Mouse (Mus musculus) limb, embryonic 15.5 days (tissue): ENCODE data around the gene Stk35. TPM values are rescaled to one million over a fixed set of nuclear protein-coding genes. Genes with fewer than 3 reads are reported as not detected.

Experiments
- ATAC-seq: fragments of 200-750 bp; cut with Nextera tagmentation; 2 replicates; pipeline ENCODE4 v1.8.0; 2017; ENCODE audit warnings: low read depth, moderate TSS enrichment; ENCODE audit not compliant: insufficient number of reproducible peaks, low FRiP score, low TSS enrichment
- H3K27ac ChIP-seq: fragments of 300-500 bp; sonication (generic); 2 replicates; pipeline ENCODE4 v1.5.1; 2015; ENCODE audit warnings: moderate library complexity, mild to moderate bottlenecking, inconsistent platforms
- H3K27me3 ChIP-seq: fragments of 300-500 bp; sonication (generic); 2 replicates; pipeline ENCODE4 v1.6.1; 2015; ENCODE audit warnings: inconsistent platforms
- H3K36me3 ChIP-seq: fragments of 300-500 bp; sonication (generic); 2 replicates; pipeline ENCODE4 v1.6.1; 2015; ENCODE audit warnings: inconsistent platforms
- H3K4me1 ChIP-seq: fragments of 300-500 bp; sonication (generic); 2 replicates; pipeline ENCODE4 v1.6.1; 2015; ENCODE audit warnings: inconsistent platforms
- H3K4me2 ChIP-seq: fragments of 300-500 bp; sonication (generic); 2 replicates; pipeline ENCODE4 v1.6.1; 2015; ENCODE audit warnings: mild to moderate bottlenecking, inconsistent platforms
- H3K4me3 ChIP-seq: fragments of 300-500 bp; sonication (generic); 2 replicates; pipeline ENCODE4 v1.5.1; 2015; ENCODE audit warnings: mild to moderate bottlenecking, inconsistent platforms
- H3K9ac ChIP-seq: fragments of 300-500 bp; sonication (generic); 2 replicates; pipeline ENCODE4 v1.6.1; 2015; ENCODE audit warnings: inconsistent platforms
- H3K9me3 ChIP-seq: fragments of 300-500 bp; sonication (generic); 2 replicates; pipeline ENCODE4 v1.6.1; 2016; ENCODE audit warnings: inconsistent platforms
- WGBS: fragments of 180-500 bp; shearing (Covaris S2); methylation state at CpG from one replicate; pipeline ENCODE4 v1.1.7; 2015; 5-methylcytosine and 5-hydroxymethylcytosine counted together
- polyA plus RNA-seq: library from polyadenylated mRNA; unstranded; fragments of >200 nt; fragmentation: Nextera tagmentation; extraction: Ambion mirVana; gene quantifications from 2 replicates; pipeline ENCODE4 v1.2.1, GENCODE M21; 2015

Gene Stk35
- polyA plus RNA-seq, result 8.7 and 10.0 TPM in 2 replicates

- ATAC-seq, result peak; percentile 83
- no peaks in the 10 kb centered on the region for H3K27me3 ChIP-seq
- H3K4me3 ChIP-seq, result peak within 1 kb of the TSS; percentile 83
- under 1% methylated on average over 61 of the region's 63 CpGs for WGBS
- peaks cover 5% of the 10 kb centered on the region; the same call in 1 of the 2 replicates for H3K36me3 ChIP-seq
- H3K9me3 ChIP-seq, result no peaks in the 10 kb centered on the region
- peak within 1 kb of the TSS; percentile 88 for H3K9ac ChIP-seq
- peak within 1 kb of the TSS; percentile 98 for H3K27ac ChIP-seq
- H3K4me1 ChIP-seq, result peaks cover 21% of the 10 kb centered on the region
- peak within 1 kb of the TSS; percentile 67 for H3K4me2 ChIP-seq
Measured at GRCm38 (mm10) chr2:129800271-129800903, at the start of gene Stk35. Gene Stk35, plus strand, starts transcription at chr2:129800517.

- Histone ChIP-seq H3K4me3 (no peak overlapping the region), H3K4me2 (no peak overlapping the region), H3K4me1 (no peaks in the 10 kb centered on the region), H3K9me3 (no peaks in the 10 kb centered on the region), H3K27me3 (no peaks in the 10 kb centered on the region), H3K27ac (no peak overlapping the region), H3K9ac (no peak overlapping the region), H3K36me3 (no peaks in the 10 kb centered on the region)
- no peak for ATAC-seq
- WGBS, result 93% methylated on average over 1 of the region's 1 CpGs
Measured at GRCm38 (mm10) chr2:129782046-129782445, 18.3 kb upstream of the Stk35 start.

GRCm38 (mm10) chr2:129796501-129796900 is 3.8 kb upstream of the Stk35 start:
- no peak overlapping the region for H3K4me2 ChIP-seq
- ATAC-seq, result no peak
- H3K4me3 ChIP-seq, result no peak overlapping the region
- H3K4me1 ChIP-seq, result peaks cover 7% of the 10 kb centered on the region; the same call in 1 of the 2 replicates
- 0 out of 2 replicates have a peak, but pooled peaks cover 8% of the 10 kb centered on the region for H3K9me3 ChIP-seq
- no peak overlapping the region for H3K9ac ChIP-seq
- 86% methylated on average over 2 of the region's 2 CpGs for WGBS
- no peak overlapping the region for H3K27ac ChIP-seq
- H3K27me3 ChIP-seq, result no peaks in the 10 kb centered on the region
- H3K36me3 ChIP-seq, result no peaks in the 10 kb centered on the region

- no peaks in the 10 kb centered on the region for H3K36me3 ChIP-seq
- 89% methylated on average over 2 of the region's 3 CpGs for WGBS
- no peak overlapping the region for H3K4me3 ChIP-seq
- peaks cover 16% of the 10 kb centered on the region for H3K4me1 ChIP-seq
- no peaks in the 10 kb centered on the region for H3K27me3 ChIP-seq
- no peak overlapping the region for H3K4me2 ChIP-seq
- ATAC-seq, result no peak
- no peak overlapping the region for H3K27ac ChIP-seq
- 0 out of 2 replicates have a peak, but pooled peaks cover 8% of the 10 kb centered on the region for H3K9me3 ChIP-seq
- H3K9ac ChIP-seq, result no peak overlapping the region
Measured at GRCm38 (mm10) chr2:129797709-129798108, 2.6 kb upstream of the Stk35 start.

- Histone ChIP-seq H3K4me3 (no peak overlapping the region), H3K27me3 (no peaks in the 10 kb centered on the region), H3K9me3 (0 out of 2 replicates have a peak, but pooled peaks cover 8% of the 10 kb centered on the region), H3K4me2 (no peak overlapping the region), H3K36me3 (no peaks in the 10 kb centered on the region), H3K4me1 (peaks cover 21% of the 10 kb centered on the region), H3K27ac (no peak overlapping the region), H3K9ac (no peak overlapping the region)
- ATAC-seq, result no peak
Measured at GRCm38 (mm10) chr2:129798410-129798809, 1.9 kb upstream of the Stk35 start.

GRCm38 (mm10) chr2:129800904-129801230 is 550 bp downstream of the Stk35 start:
- H3K4me1 ChIP-seq, result peaks cover 25% of the 10 kb centered on the region
- ATAC-seq, result peak; percentile 49
- under 1% methylated on average over 32 of the region's 32 CpGs for WGBS

GRCm38 (mm10) chr2:129801231-129802029 is 1.1 kb downstream of the Stk35 start:
- Histone ChIP-seq H3K9ac (peak overlapping the region; percentile 88), H3K4me1 (peaks cover 25% of the 10 kb centered on the region), H3K27me3 (no peaks in the 10 kb centered on the region), H3K9me3 (no peaks in the 10 kb centered on the region), H3K36me3 (peaks cover 6% of the 10 kb centered on the region; the same call in 1 of the 2 replicates), H3K4me3 (peak overlapping the region; percentile 83), H3K27ac (peak overlapping the region; percentile 98), H3K4me2 (peak overlapping the region; percentile 67)
- WGBS, result under 1% methylated on average over 73 of the region's 73 CpGs
- peak; percentile 83 for ATAC-seq

More at GRCm38 (mm10) chr2:129800904-129801230, 550 bp downstream of the Stk35 start:
- peak overlapping the region; percentile 88 for H3K9ac ChIP-seq
- H3K4me2 ChIP-seq, result peak overlapping the region; percentile 67
- H3K4me3 ChIP-seq, result peak overlapping the region; percentile 83
- peak overlapping the region; percentile 98 for H3K27ac ChIP-seq
- peaks cover 6% of the 10 kb centered on the region; the same call in 1 of the 2 replicates for H3K36me3 ChIP-seq
- H3K27me3 ChIP-seq, result no peaks in the 10 kb centered on the region
- no peaks in the 10 kb centered on the region for H3K9me3 ChIP-seq

GRCm38 (mm10) chr2:129805486-129805885 is 5.2 kb downstream of the Stk35 start:
- no peak overlapping the region for H3K4me3 ChIP-seq

GRCm38 (mm10) chr2:129806486-129806885 is 6.2 kb downstream of the Stk35 start:
- Histone ChIP-seq H3K4me3 (no peak overlapping the region), H3K4me1 (peaks cover 20% of the 10 kb centered on the region), H3K4me2 (no peak overlapping the region), H3K27ac (no peak overlapping the region), H3K9me3 (no peaks in the 10 kb centered on the region), H3K27me3 (no peaks in the 10 kb centered on the region), H3K36me3 (peaks cover 26% of the 10 kb centered on the region), H3K9ac (no peak overlapping the region)
- WGBS, result 76% methylated on average over 2 of the region's 2 CpGs
- ATAC-seq, result no peak

More at GRCm38 (mm10) chr2:129805486-129805885, 5.2 kb downstream of the Stk35 start:
- Histone ChIP-seq H3K9me3 (no peaks in the 10 kb centered on the region), H3K4me2 (no peak overlapping the region), H3K27me3 (no peaks in the 10 kb centered on the region), H3K9ac (no peak overlapping the region), H3K36me3 (peaks cover 16% of the 10 kb centered on the region), H3K4me1 (peaks cover 20% of the 10 kb centered on the region), H3K27ac (no peak overlapping the region)
- 89% methylated on average over 4 of the region's 4 CpGs for WGBS
- no peak for ATAC-seq

GRCm38 (mm10) chr2:129810563-129810962 is 10.2 kb downstream of the Stk35 start:
- ATAC-seq, result no peak
- no peaks in the 10 kb centered on the region for H3K27me3 ChIP-seq
- H3K4me3 ChIP-seq, result no peak overlapping the region
- no peak overlapping the region for H3K9ac ChIP-seq
- no peak overlapping the region for H3K27ac ChIP-seq
- H3K4me1 ChIP-seq, result peaks cover 5% of the 10 kb centered on the region; the same call in 1 of the 2 replicates
- WGBS, result 93% methylated on average over 7 of the region's 7 CpGs
- no peaks in the 10 kb centered on the region for H3K9me3 ChIP-seq
- no peak overlapping the region for H3K4me2 ChIP-seq
- H3K36me3 ChIP-seq, result peaks cover 39% of the 10 kb centered on the region

GRCm38 (mm10) chr2:129814033-129814432 is 13.7 kb downstream of the Stk35 start:
- H3K4me3 ChIP-seq, result no peak overlapping the region
- H3K27ac ChIP-seq, result no peak overlapping the region
- peaks cover 21% of the 10 kb centered on the region; the same call in 1 of the 2 replicates for H3K4me1 ChIP-seq
- no peak overlapping the region for H3K9ac ChIP-seq
- no peaks in the 10 kb centered on the region for H3K27me3 ChIP-seq
- H3K4me2 ChIP-seq, result no peak overlapping the region
- no peaks in the 10 kb centered on the region for H3K9me3 ChIP-seq
- peaks cover 45% of the 10 kb centered on the region for H3K36me3 ChIP-seq
- ATAC-seq, result no peak
- 90% methylated on average over 3 of the region's 3 CpGs for WGBS

GRCm38 (mm10) chr2:129815076-129815475 is 14.8 kb downstream of the Stk35 start:
- Histone ChIP-seq H3K9ac (no peak overlapping the region), H3K4me1 (peaks cover 21% of the 10 kb centered on the region; the same call in 1 of the 2 replicates), H3K36me3 (peaks cover 40% of the 10 kb centered on the region), H3K27ac (no peak overlapping the region), H3K4me2 (no peak overlapping the region), H3K4me3 (no peak overlapping the region), H3K9me3 (no peaks in the 10 kb centered on the region), H3K27me3 (no peaks in the 10 kb centered on the region)
- no peak for ATAC-seq
- WGBS, result 71% methylated on average over 2 of the region's 2 CpGs
